Mouse (Mus musculus): ENCODE results near the gene Gm1113.

The Gm1113 gene

GRCm38 (mm10) chr9:35482014-35482898, 35.8 kb downstream of the Gm1113 start:
- DNase-seq (ENCODE audit: extremely low spot score, low read depth, low spot score): no peak

GRCm38 (mm10) chr9:35479456-35479855, 38.6 kb downstream of the Gm1113 start:
- DNase-seq (ENCODE audit: extremely low spot score, low read depth, low spot score): no peak

GRCm38 (mm10) chr9:35475394-35475793, 42.7 kb downstream of the Gm1113 start:
- DNase-seq (ENCODE audit: extremely low spot score, low read depth, low spot score): no peak

- DNase-seq (ENCODE audit: extremely low spot score, low read depth, low spot score): no peak
These were observed 43.9 kb downstream of the Gm1113 start for GRCm38 (mm10) chr9:35474104-35474724.

GRCm38 (mm10) chr9:35468913-35469312, 49.2 kb downstream of the Gm1113 start:
- no peak for DNase-seq (ENCODE audit: extremely low spot score, low read depth, low spot score)

- no peak for DNase-seq (ENCODE audit: extremely low spot score, low read depth, low spot score)
These were observed 50.7 kb downstream of the Gm1113 start for GRCm38 (mm10) chr9:35467264-35467817.

GRCm38 (mm10) chr9:35459594-35459993, 58.5 kb downstream of the Gm1113 start:
- DNase-seq (ENCODE audit: extremely low spot score, low read depth, low spot score): no peak

All from hindlimb bud, embryonic 11.5 days (tissue).